Mouse (Mus musculus): ENCODE measurements around the gene Dnah5.

Dnah5 gene

DNA sequence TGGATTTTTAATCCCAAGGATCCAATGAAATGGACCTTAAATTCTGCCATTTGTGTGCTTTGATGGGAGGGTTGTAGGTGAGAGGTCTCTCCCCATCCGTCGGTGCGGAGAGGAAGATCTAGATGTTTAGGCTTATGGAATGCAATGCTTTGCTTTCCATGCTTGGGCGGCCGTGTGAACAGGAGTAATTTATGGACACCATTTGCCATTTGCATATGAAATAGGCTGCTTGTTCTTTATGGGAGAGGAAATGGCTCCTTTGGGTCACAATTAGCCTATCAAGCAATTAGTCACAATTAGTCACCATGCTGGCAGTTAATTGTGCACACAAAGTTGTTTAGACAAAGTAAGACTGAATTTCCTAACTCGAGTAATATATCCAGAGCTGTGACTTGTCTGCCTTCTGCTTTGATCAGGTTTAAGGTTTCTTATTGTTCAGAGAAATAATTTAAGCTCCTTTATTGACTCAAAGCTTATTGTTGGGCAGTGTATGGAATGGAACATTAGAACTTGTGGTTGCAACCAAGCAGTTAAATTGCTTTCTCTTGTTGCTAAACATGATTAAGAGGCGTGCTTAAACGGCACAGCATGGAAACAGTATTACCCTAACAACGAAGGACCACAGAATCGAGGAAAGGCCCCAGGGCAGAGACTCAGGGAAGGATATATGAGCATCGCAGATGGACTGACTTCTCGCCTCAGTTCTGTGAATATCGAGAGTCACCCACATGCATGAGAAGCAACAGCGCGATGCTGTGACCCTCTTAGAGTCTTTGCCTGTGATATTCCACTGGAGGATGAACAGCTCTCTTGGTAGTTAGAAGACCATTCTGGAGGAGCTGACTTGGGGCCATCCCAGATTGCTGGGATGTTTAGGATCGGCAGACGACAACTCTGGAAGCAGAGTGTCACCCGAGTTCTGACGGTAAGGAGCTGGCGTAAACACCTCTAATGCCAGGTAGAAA is at the start of gene Dnah5:
TSS of gene Dnah5 (plus strand) at position 642 of the 965 bp plus-strand sequence.
- no peak for DNase-seq

GRCm38 (mm10) chr15:28154822-28155501 is 48.6 kb upstream of the Dnah5 start:
- DNase-seq = peak; percentile 28

- peak; percentile 85 for DNase-seq
These were observed 44.6 kb upstream of the Dnah5 start for GRCm38 (mm10) chr15:28158771-28159489.

DNA sequence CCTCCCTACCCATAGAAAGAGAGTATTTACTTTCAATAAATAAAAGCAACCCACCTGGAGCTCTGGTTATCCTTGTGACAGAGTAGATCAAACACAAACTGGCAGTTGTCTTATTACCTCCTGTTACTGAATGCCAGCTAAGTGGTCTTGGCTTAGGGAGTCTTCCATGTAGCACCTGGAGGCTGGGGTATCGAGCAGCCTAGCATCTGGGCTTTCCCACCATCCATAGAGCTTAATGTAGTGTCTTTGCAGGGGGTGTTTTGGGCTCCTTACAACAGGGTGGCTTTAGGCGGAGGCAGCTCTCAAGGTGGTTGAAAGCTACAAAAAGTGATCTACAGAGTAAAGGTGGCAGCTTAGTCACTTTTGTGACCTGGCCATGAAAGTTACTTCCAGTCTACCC is 41.3 kb upstream of the Dnah5 start:
- DNase-seq = no peak

GRCm38 (mm10) chr15:28165234-28165633 is 38.3 kb upstream of the Dnah5 start:
- DNase-seq = no peak

DNA sequence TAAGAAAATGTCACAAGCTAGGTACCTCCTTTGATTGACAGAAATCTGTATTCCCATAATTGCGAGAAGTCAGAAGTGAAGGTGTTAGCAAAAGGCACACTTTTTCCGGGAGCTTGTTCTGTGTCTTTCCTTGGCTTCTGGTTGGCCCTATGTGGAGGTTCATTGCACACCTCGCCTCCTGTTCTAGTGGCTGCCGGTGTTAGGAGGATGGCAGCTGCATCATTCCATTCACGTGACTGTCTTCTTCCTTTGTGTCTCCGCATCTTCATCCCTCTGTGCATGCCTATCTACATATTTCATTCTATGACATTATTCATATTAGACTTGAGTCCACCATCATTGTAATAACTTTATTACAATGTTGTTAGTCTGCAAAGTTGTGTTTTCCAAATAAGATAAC is 37.5 kb upstream of the Dnah5 start:
- DNase-seq = no peak

- no peak for DNase-seq
These were observed 24.6 kb upstream of the Dnah5 start for GRCm38 (mm10) chr15:28178951-28179350.

- no peak for DNase-seq
These were observed 24.0 kb upstream of the Dnah5 start for GRCm38 (mm10) chr15:28179556-28179955.

- peak; percentile 79 for DNase-seq
These were observed 21.7 kb upstream of the Dnah5 start for GRCm38 (mm10) chr15:28181862-28182261.

- no peak for DNase-seq
These were observed 21.0 kb upstream of the Dnah5 start for GRCm38 (mm10) chr15:28182567-28182966.

DNA sequence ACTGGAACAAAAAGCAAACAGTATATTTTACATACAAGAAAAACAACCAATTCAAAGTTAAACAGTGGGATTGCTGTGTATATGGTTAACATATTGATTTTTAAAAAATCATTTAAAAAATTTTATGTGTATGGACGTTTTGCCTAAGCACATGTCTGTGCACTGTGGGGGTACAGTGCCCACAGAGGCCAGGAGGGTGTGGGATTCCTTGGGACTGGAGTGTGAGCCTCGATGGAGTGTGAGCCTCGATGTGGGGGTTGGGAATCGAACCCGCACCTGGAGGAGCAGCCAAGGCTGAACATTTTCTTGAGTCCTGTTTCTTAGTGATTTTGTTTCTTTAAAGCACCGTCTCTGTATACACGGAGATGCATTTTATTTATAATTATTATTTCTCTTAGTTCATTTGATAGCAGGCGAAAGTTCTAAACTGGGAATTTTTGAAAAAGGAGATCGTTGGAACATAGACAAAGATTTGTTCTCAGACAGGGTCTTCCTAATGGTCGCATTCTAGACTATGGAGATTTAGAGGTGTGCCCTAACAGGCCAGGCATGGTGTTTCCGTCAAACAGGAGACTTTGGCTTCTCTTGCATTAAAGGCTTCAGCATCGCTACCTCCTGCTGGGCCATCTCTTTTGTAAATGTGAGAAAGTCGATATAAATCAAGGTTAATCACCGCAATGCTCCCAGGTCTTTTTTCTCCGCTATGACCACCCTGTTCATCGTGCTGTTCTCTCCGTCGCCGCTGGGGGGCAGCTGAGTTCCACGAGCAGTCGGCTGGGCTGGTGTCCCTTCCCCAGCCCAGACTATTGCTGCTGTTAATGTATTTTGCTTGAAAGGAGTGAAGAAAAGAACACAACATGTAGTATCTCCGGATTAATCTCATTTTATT is 15.8 kb upstream of the Dnah5 start:
- DNase-seq = peak; percentile 77

GRCm38 (mm10) chr15:28188361-28189011 is 15.1 kb upstream of the Dnah5 start:
- DNase-seq = no peak

GRCm38 (mm10) chr15:28189668-28190067 is 13.9 kb upstream of the Dnah5 start:
- no peak for DNase-seq

DNA sequence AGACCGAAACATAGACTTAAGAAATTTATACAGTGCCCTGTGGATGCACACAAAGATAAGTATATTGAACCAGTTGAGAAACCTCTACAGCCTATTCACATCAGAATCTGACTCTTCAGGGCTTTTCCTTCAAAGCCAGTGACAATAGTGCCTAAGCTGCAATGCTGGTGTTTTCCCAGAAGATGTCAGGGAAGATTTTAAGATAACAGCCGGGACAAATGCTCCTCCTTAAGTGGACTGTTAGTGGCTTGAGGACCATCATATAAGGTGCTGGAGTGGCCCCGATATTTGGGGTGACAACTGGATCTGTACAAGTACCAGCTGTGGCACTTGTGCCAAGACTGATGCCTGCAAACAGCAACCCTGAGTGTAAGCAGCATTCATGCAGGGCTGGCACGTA is 4.9 kb upstream of the Dnah5 start:
- no peak for DNase-seq

DNA sequence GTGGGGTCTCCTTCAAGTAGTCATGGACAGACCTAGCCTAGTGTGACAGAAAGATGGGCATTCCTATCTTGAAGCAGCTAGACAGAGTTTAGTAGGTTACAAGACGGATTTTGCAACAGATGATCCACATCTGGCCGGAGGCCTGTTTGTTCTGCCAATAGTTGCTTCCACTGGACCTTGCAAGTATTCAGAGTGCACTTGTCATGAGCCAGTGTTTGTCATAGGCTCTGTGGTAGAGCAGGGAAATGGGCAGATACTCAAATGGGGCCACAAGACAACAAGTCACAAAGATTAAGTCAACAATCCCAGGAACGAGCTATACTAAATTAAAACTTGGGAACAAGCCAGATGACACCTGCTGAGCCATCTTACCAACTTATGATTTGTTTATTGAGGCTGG is 1.1 kb downstream of the Dnah5 start:
- DNase-seq = no peak

DNA sequence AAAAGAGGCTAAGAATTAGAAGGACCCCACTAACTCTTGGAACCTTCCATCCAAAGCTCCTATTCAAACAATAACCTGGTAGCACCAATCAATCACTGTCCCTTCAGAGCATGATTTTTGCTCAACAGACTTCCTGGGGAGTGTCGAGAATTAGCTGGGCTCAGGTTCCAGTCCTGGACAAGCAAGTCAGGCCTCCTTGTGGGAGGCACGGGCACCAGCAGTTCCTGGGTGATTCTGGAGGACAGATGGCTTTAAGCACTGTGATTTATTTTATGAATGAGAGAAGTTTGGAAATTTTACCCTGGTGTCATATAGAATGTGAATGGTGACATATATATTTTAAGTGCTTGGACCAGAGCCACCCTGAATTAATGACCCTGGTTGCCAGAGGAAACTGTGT is 4.0 kb downstream of the Dnah5 start:
- DNase-seq = no peak

GRCm38 (mm10) chr15:28213057-28213456 is 9.5 kb downstream of the Dnah5 start:
- no peak for DNase-seq

DNA sequence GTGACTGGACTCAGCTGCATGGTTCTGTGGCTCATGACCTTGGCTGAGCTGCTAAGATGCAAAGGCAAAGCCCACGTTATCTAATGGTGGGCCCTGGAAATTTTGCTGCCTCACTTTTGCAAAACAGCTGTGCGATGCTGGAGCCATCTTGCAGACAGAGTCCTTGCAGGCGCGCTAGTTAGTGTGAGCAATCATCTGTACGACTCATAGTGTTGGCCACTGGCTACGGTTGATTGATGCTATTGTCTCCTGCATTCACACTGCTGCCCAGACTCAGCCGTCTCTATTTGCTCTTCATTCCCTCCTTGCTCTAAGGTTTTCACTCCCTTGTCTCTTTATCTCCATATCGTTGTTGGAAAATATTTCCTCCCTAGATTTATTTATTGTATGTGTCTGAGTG is 12.8 kb downstream of the Dnah5 start:
- DNase-seq = no peak

GRCm38 (mm10) chr15:28227316-28227715 is 23.8 kb downstream of the Dnah5 start:
- no peak for DNase-seq

DNA sequence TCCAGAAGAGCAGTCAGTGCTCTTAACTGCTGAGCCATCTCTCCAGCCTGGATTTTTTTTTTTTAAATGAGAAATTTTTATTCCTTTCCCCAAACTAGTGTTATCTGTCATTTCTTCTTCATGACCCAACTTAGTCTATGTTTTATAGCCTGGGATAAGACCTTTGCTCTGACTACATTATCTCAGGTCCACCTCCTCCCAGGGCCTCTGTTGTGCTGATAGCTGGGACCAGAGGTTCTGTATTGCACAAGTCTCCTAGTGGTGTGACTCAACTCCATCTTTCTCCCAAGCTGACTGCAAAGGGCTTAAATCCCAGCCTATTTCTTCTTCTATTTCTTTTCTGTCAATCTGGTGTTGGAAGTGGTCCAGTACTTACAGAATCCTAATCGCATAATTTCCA is 56.7 kb downstream of the Dnah5 start:
- no peak for DNase-seq

- DNase-seq = no peak
These were observed 95.9 kb downstream of the Dnah5 start for GRCm38 (mm10) chr15:28299438-28299837.

GRCm38 (mm10) chr15:28307131-28307530 is 103.6 kb downstream of the Dnah5 start:
- no peak for DNase-seq
